Mouse (Mus musculus) spleen, postnatal 10 days (tissue): ENCODE measurements around the gene Fam104a.
A peak's percentile ranks its signal among the peaks of the same experiment; 100 is the strongest.
"Not testable (repeated sequence)": the region's sequence is repeated elsewhere in the genome, so short reads cannot be mapped to it uniquely, and the experiment has no call there.

Experiments
- DNase-seq, 2 experiments: peaks; one replicate each; pipeline ENCODE4 v3.0.0; 2021 to 2022; ENCODE audit warnings: low spot score in 2 of 2

Fam104a gene

GRCm38 (mm10) chr11:113666205-113666604 is 17.8 kb downstream of the Fam104a start:
- DNase-seq: no peak

- DNase-seq: no peak
These were observed 19.7 kb downstream of the Fam104a start for GRCm38 (mm10) chr11:113664279-113664678.

GRCm38 (mm10) chr11:113661835-113662351 is 22.1 kb downstream of the Fam104a start:
- no peak for DNase-seq

GRCm38 (mm10) chr11:113660940-113661339 is 23.0 kb downstream of the Fam104a start:
- DNase-seq: no peak

- DNase-seq: not testable (repeated sequence)
These were observed 23.7 kb downstream of the Fam104a start for GRCm38 (mm10) chr11:113660213-113660612.

- no peak for DNase-seq
These were observed 25.2 kb downstream of the Fam104a start for GRCm38 (mm10) chr11:113658763-113659162.

- DNase-seq: no peak
These were observed 25.6 kb downstream of the Fam104a start for GRCm38 (mm10) chr11:113658319-113658718.

GRCm38 (mm10) chr11:113657221-113657620 is 26.7 kb downstream of the Fam104a start:
- no peak for DNase-seq

GRCm38 (mm10) chr11:113656511-113656932 is 27.4 kb downstream of the Fam104a start:
- no peak for DNase-seq

- DNase-seq: no peak
These were observed 29.2 kb downstream of the Fam104a start for GRCm38 (mm10) chr11:113654561-113655270.

GRCm38 (mm10) chr11:113654105-113654504 is 29.9 kb downstream of the Fam104a start:
- no peak for DNase-seq

- no peak for DNase-seq
These were observed 31.4 kb downstream of the Fam104a start for GRCm38 (mm10) chr11:113652516-113652915.

- DNase-seq: peak in 1 of 2 experiments; percentile 51
These were observed 32.1 kb downstream of the Fam104a start for GRCm38 (mm10) chr11:113651907-113652273.

- DNase-seq: peak in 1 of 2 experiments; percentile 68
These were observed 32.6 kb downstream of the Fam104a start for GRCm38 (mm10) chr11:113651206-113651906.

GRCm38 (mm10) chr11:113649353-113650210 is 34.4 kb downstream of the Fam104a start, which contains the start of gene Slc39a11:
Slc39a11 (minus strand) TSS chr11:113650079.
- DNase-seq: peak; percentile 75 to 81

GRCm38 (mm10) chr11:113648690-113649352 is 35.1 kb downstream of the Fam104a start, which contains the start of gene Cog1:
Cog1 (plus strand) TSS chr11:113649169.
- DNase-seq: peak in 1 of 2 experiments; percentile 23

GRCm38 (mm10) chr11:113648152-113648551 is 35.8 kb downstream of the Fam104a start:
- peak; percentile 87 to 93 for DNase-seq

GRCm38 (mm10) chr11:113645181-113645580 is 38.8 kb downstream of the Fam104a start:
- DNase-seq: no peak

- no peak for DNase-seq
These were observed 45.3 kb downstream of the Fam104a start for GRCm38 (mm10) chr11:113638680-113639079.

- no peak for DNase-seq
These were observed 49.2 kb downstream of the Fam104a start for GRCm38 (mm10) chr11:113634699-113635121.

GRCm38 (mm10) chr11:113633398-113633797 is 50.6 kb downstream of the Fam104a start:
- DNase-seq: no peak
